Mouse (Mus musculus) hindbrain, embryonic 11.5 days (tissue): ENCODE data around the gene Wdr89. TPM values are rescaled to one million over a fixed set of nuclear protein-coding genes. Genes with fewer than 3 reads are reported as not detected.

Experiments
- ATAC-seq: fragments of 200-750 bp; cut with Nextera tagmentation; 2 replicates; pipeline ENCODE4 v1.8.0; 2017; ENCODE audit warnings: mild to moderate bottlenecking, moderate TSS enrichment, moderate library complexity; ENCODE audit not compliant: low FRiP score
- DNase-seq: peaks from one replicate; pipeline ENCODE4 v3.0.0-alpha.2; 2015; ENCODE audit warnings: low spot score
- H3K27ac ChIP-seq: fragments of 300-500 bp; sonication (generic); 2 replicates; pipeline ENCODE4 v1.5.1; 2014; ENCODE audit warnings: mild to moderate bottlenecking, low read depth, low read length
- H3K27me3 ChIP-seq: fragments of 300-500 bp; sonication (generic); 2 replicates; pipeline ENCODE4 v1.6.1; 2014; ENCODE audit warnings: mild to moderate bottlenecking, low read length, moderate library complexity, mixed read lengths; ENCODE audit not compliant: control insufficient read depth, insufficient read depth
- H3K36me3 ChIP-seq: fragments of 300-500 bp; sonication (generic); 2 replicates; pipeline ENCODE4 v1.6.1; 2014; ENCODE audit warnings: mild to moderate bottlenecking, low read length, moderate library complexity, mixed read lengths; ENCODE audit not compliant: control insufficient read depth, insufficient read depth
- H3K4me1 ChIP-seq: fragments of 300-500 bp; sonication (generic); replicated peaks from 2 replicates; pipeline ENCODE4 v1.6.1; 2014; ENCODE audit warnings: low read length, mixed read lengths; ENCODE audit not compliant: control insufficient read depth, insufficient read depth
- H3K4me2 ChIP-seq: fragments of 300-500 bp; sonication (generic); replicated peaks from 2 replicates; pipeline ENCODE4 v1.6.1; 2014; ENCODE audit warnings: mild to moderate bottlenecking, low read depth, low read length
- H3K4me3 ChIP-seq: fragments of 300-500 bp; sonication (generic); 2 replicates; pipeline ENCODE4 v1.5.1; 2014; ENCODE audit warnings: low read depth, low read length
- H3K9ac ChIP-seq: fragments of 300-500 bp; sonication (generic); 2 replicates; pipeline ENCODE4 v1.6.1; 2014; ENCODE audit warnings: low read depth, low read length
- H3K9me3 ChIP-seq: fragments of 300-500 bp; sonication (generic); 2 replicates; pipeline ENCODE4 v1.6.1; 2016; ENCODE audit warnings: low read length; ENCODE audit not compliant: control insufficient read depth
- WGBS: fragments of 180-500 bp; shearing (Covaris S2); extraction: QIAGEN DNeasy Blood & Tissue Kit; methylation state at CpG from one replicate; pipeline ENCODE4 v1.1.7; 2014; 5-methylcytosine and 5-hydroxymethylcytosine counted together
- polyA plus RNA-seq: library from polyadenylated mRNA; unstranded; fragments of >200 nt; fragmentation: Nextera tagmentation; extraction: Ambion mirVana; gene quantifications from 2 replicates; pipeline ENCODE4 v1.2.1, GENCODE M21; 2014

Wdr89 gene
- polyA plus RNA-seq, 1 experiment from 2014 or later: 10.5 TPM

- H3K4me3 ChIP-seq: peak overlapping the region; percentile 100; the same call in 1 of the 2 replicates
- H3K27ac ChIP-seq: no peak overlapping the region
- DNase-seq: no peak
- ATAC-seq: no peak
- no peak overlapping the region for H3K4me2 ChIP-seq
- H3K9ac ChIP-seq: no peak overlapping the region
- no peaks in the 10 kb centered on the region for H3K9me3 ChIP-seq
- WGBS: 77% methylated on average over 4 of the region's 4 CpGs
- H3K36me3 ChIP-seq: peaks cover 3% of the 10 kb centered on the region; the same call in 1 of the 2 replicates
- no peaks in the 10 kb centered on the region for H3K27me3 ChIP-seq
- no peaks in the 10 kb centered on the region; the same call in 1 of the 2 replicates for H3K4me1 ChIP-seq
Measured at GRCm38 (mm10) chr12:75593817-75594216, 75.5 kb downstream of the Wdr89 start.

- ATAC-seq: no peak
- H3K36me3 ChIP-seq: peaks cover 3% of the 10 kb centered on the region; the same call in 1 of the 2 replicates
Measured at GRCm38 (mm10) chr12:75587501-75587900, 81.8 kb downstream of the Wdr89 start.

GRCm38 (mm10) chr12:75583776-75584175 lies 85.6 kb downstream of the Wdr89 start:
- H3K4me3 ChIP-seq: no peak overlapping the region
- no peak overlapping the region for H3K4me2 ChIP-seq
- no peaks in the 10 kb centered on the region for H3K4me1 ChIP-seq
- DNase-seq (no peak), ATAC-seq (no peak)
- H3K27ac ChIP-seq: no peak overlapping the region
- 77% methylated on average over 3 of the region's 3 CpGs for WGBS
- H3K9me3 ChIP-seq: no peaks in the 10 kb centered on the region
- H3K36me3 ChIP-seq: no peaks in the 10 kb centered on the region
- no peak overlapping the region for H3K9ac ChIP-seq
- no peaks in the 10 kb centered on the region for H3K27me3 ChIP-seq

More at GRCm38 (mm10) chr12:75587501-75587900, 81.8 kb downstream of the Wdr89 start:
- Histone ChIP-seq H3K4me2 (no peak overlapping the region), H3K4me1 (no peaks in the 10 kb centered on the region), H3K9me3 (no peaks in the 10 kb centered on the region), H3K27me3 (no peaks in the 10 kb centered on the region), H3K4me3 (no peak overlapping the region), H3K27ac (no peak overlapping the region), H3K9ac (no peak overlapping the region)
- no peak for DNase-seq

Other genes with a start within 250 kb of the Wdr89 start
- gene Ppp2r5e, start 73.3 kb downstream of the Wdr89 start, polyA plus RNA-seq: 21.8 and 23.3 TPM in 2 replicates
- 8.1 and 10.1 TPM in 2 replicates for gene Sgpp1, start 66.2 kb upstream of the Wdr89 start, polyA plus RNA-seq
- gene Syne2, start 148.6 kb upstream of the Wdr89 start, polyA plus RNA-seq: 75.2 and 97.5 TPM in 2 replicates